Mouse (Mus musculus) left cerebral cortex, adult 2 months (tissue): ENCODE results near the gene Frat1. TPM values are rescaled to one million over a fixed set of nuclear protein-coding genes. Genes with fewer than 3 reads are reported as not detected.
"Not testable (repeated sequence)": the region's sequence is repeated elsewhere in the genome, so short reads cannot be mapped to it uniquely, and the experiment has no call there.

ENCODE experiments used
- DNase-seq, 2 experiments: peaks; one replicate each; pipeline ENCODE4 v3.0.0; 2021 to 2022; ENCODE audit warnings: low spot score in 2 of 2, mixed read lengths in 1 of 2; ENCODE audit errors: extremely low spot score in 1 of 2
- H3K27ac ChIP-seq: fragments of 200-600 bp; 2 replicates; pipeline ENCODE4 v1.8.1; 2022
- H3K4me3 ChIP-seq: fragments of 200-600 bp; 2 replicates; pipeline ENCODE4 v1.8.1; 2022
- CTCF ChIP-seq: fragments of 200-600 bp; IDR thresholded peaks from 2 replicates; pipeline ENCODE4 v1.8.1; 2022; ENCODE audit warnings: antibody characterized with exemption, mild to moderate bottlenecking, moderate library complexity
- intact Hi-C: fragments of 180-260 bp; cut with DNase I; formaldehyde crosslinking; loops from one replicate; pipeline ENCODE4 v1.15.1; 2025
- total RNA-seq, 2 experiments: library from RNA; stranded (reverse); gene quantifications; 2 replicates each; pipeline ENCODE4 v1.2.3; 2021

The Frat1 gene
- total RNA-seq, 2 experiments from 2014 or later: 14.5 to 17.7 TPM

DNA sequence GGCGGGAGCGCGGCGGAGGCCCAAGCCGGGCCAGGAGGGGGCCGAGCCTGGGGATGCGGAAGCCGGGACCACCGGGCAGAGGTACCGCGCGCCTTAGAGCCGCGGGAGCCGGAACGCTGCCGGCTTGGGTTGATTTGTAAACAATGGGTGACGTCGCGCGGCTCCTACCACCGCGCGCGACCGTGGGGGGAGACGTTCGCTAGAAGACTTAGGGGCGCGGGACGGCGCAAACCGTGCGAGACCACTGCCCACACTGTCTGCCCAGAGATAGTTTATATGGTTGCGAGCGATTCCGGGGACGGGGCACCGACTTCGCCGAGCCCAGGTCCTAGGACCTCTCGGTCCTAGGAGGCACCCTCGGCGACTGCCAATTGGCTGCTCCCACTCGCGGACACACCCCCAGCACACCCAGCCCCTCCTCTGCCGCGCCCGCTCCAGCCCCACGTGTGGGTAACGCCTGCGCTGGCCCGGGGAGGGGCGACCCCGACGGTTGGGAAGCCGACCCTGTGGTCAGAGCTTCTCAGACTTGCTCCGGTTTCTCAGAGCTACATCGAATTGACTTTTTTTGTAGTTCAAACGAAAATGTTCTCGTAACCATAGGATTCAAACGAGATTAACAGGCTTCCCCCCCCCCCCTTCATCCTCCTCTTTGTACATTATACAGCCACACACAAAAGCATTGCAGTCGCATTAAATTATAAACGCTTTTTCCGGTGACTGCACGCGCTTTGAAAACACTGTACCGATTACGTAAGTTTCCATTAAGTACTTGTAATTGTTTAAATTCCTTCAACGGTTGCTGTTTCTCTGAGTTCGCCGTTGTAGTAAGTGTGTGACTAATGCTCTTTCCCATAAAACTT lies 18.5 kb downstream of the Frat1 start, which contains the start of gene Frat2:
Gene Frat2, minus strand, starts transcription at position 141 of the 860 bp plus-strand sequence.
- peak; percentile 84 to 85 for DNase-seq
- no peak for TF ChIP-seq CTCF
- intact Hi-C loops: loop anchor here (2.0 to 5.0 kb wide), 3 partner anchors 17 to 71 kb away; partner anchors contain the start of gene Arhgap19
- Histone ChIP-seq H3K4me3 (peak within 1 kb of the TSS; percentile 54), H3K27ac (peak within 1 kb of the TSS; percentile 95)

DNA sequence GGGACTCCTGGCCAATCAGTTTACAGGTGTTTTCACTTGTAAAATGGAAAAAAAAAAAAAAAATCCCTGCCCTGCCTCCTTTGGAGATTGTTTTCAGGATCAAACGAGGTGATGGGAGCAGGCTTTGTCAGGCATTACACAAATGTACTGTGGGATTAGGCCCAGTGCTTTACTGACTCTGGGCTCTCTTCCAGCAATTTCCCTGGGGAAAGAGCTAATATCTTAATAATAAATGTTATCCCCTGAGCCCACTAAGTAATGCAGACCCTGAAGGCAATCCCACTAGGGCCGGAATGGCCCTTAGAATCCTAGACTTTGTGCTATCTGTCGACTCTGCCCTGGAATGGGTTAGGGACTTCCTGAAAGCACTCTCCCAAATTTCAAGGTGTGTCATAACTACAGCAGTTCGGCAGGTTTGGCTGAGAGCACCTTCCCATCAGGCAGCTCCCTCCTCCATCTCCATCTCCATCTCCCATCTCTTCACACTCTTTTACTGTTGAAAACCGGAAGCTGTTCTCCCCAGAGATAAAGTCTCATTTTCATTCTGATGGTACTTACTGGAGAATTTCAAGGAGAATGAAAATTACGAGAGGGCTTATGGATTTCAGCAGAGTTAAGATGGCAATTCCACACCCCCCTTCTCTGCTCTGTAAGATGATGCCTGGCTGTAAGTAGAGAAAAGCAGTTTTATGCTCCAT lies 20.4 kb downstream of the Frat1 start:
- no peak for DNase-seq
- intact Hi-C loops: no loop called here
- H3K27ac ChIP-seq: no peak overlapping the region
- TF ChIP-seq CTCF: no peak
- no peak overlapping the region for H3K4me3 ChIP-seq

DNA sequence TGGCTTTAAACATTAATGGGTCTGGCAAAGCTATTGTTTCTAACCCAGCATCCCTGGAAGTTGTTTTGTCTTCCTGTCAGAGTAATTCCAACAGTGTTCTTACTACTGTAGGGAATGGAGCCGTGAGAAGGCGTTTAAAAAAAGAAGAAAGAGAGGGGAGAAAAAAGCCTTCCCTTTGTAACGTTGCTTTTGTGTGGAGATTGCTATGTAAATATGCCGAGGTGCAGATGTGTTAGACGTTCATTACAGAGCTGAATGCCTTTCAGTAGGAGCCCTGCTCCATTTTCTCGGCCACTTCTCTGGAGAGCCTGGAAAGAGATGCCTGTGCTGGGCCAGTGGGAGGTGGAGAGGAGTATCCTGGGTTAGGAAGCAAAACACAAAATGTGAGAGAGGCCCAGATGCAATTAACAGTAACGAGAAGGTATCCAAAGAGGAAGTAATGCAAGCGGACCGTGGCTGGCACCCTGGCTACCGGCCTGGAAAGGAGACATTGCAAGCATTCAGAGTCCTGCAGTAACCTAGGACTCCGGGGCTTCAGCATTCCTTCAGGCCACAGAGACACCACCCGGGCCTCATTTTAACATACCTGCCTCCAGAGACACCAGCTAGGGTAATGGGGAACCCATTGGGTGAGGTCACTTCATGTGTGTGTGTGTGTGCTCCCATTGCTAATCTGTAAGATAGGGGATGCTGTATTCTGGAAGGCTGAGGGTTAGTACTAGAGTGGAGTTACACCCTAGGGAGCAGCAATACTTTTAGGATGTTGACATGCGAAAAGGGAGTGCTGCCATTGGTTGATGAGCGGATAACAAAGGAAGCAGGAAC lies 21.2 kb downstream of the Frat1 start:
- Histone ChIP-seq H3K27ac (no peak overlapping the region), H3K4me3 (no peak overlapping the region)
- intact Hi-C loops: no loop called here
- no peak for TF ChIP-seq CTCF
- DNase-seq: no peak

GRCm38 (mm10) chr19:41852423-41852822 lies 22.7 kb downstream of the Frat1 start:
- H3K27ac ChIP-seq: no peak overlapping the region
- DNase-seq: no peak
- intact Hi-C loops: no loop called here
- no peak overlapping the region for H3K4me3 ChIP-seq
- no peak for TF ChIP-seq CTCF

DNA sequence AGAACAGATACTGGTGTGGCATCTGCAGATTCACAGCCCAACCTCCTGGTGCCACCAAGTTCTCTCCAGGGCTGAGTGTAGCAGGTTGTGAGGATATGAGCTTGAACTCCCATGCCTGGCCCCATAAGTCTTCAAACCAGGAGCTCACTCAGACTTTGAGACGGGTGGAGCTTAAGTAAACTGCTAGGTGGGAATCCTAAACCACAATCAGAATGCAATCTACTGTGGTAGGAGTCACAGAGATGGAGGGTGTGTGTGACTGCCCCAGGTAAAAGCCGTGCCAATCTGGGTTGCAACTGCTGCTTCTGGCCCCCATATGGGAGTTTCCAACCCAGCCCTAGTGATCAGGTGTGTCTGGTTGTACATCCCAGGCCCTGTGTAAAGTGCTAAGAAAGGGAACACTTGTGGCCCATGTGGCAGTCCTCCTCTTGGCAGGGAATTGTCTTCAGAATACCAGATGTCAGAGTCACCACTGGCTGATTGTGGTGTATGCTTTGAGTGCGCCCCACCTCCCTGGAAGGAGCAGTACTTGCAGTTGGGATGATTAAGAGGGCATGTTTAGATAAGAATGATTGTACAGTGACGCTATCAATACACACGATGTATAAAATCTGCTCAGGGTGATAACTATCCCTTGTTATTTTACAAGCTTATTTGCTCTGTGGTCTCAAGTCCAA lies 27.5 kb downstream of the Frat1 start:
- no peak for DNase-seq
- intact Hi-C loops: no loop called here
- Histone ChIP-seq H3K4me3 (no peak overlapping the region), H3K27ac (no peak overlapping the region)
- no peak for TF ChIP-seq CTCF

DNA sequence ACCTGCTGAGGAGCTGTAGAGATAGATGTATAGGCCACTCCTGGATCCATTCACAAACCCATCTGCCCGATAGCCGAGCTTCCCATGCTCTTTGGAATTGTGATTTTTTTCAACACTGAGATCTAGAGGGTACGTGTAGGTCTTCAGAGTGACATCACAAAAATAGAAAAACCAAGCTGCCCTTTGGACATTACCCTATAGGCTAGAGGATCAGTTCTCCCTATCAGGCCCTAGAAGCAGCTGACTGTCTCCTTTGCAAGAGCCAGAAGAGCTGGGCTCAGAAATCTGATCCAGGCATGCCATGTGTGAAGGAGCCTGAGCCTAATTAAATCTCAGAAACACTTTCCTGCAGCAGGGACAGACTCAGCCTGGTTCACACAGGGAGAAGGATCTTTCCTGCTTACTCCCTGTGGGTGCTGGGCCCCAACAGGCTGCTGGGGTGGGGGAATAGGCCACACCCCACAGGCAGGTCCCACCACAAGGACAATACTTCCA lies 28.1 kb downstream of the Frat1 start:
- Histone ChIP-seq H3K4me3 (no peak overlapping the region), H3K27ac (no peak overlapping the region)
- intact Hi-C loops: no loop called here
- no peak for DNase-seq
- TF ChIP-seq CTCF: no peak

- Histone ChIP-seq H3K4me3 (no peak overlapping the region), H3K27ac (no peak overlapping the region)
- DNase-seq: no peak
- intact Hi-C loops: no loop called here
- no peak for TF ChIP-seq CTCF
Observed at GRCm38 (mm10) chr19:41866707-41867106, 36.9 kb downstream of the Frat1 start.

DNA sequence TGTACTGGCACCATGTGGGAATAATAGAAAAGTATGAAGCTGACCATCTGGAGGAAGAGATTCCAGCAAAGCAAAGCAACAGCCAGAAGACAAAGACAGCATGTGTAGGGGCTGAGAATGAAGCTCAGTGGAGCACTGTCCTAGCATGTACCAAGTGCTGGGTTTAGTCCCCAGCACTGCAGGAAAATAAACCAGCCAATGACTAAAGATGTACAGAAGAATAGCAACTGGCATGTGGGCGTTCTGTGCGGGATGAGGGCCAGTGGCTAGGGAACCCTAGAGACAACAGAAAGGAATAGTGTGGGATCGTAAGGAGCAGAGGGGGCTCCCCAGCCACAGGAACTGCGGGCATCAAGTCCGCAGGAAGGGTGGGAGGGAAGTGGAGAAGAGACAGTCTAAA lies 39.5 kb downstream of the Frat1 start:
- TF ChIP-seq CTCF: no peak
- intact Hi-C loops: no loop called here
- Histone ChIP-seq H3K27ac (peak overlapping the region; percentile 44), H3K4me3 (no peak overlapping the region)
- DNase-seq: peak in 1 of 2 experiments; percentile 38

DNA sequence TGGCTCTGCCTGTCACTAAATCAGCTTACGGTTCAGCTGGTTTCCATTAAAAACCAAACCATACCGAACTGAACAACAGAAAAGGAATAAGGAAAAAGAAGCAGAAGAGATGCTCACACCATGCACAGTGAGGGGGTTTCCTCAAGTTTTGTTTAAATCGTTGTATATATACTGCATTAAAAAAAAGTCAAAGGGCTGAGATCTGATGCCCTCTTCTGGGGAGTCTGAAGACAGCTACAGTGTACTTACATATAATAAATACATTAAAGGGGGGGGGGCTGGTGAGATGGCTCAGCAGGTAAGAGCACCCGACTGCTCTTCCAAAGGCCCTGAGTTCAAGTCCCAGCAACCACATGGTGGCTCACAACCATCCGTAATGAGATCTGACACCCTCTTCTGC lies 40.2 kb downstream of the Frat1 start:
- DNase-seq, intact Hi-C loops, H3K4me3 ChIP-seq: not testable (repeated sequence)
- H3K27ac ChIP-seq: peak overlapping the region; percentile 44

DNA sequence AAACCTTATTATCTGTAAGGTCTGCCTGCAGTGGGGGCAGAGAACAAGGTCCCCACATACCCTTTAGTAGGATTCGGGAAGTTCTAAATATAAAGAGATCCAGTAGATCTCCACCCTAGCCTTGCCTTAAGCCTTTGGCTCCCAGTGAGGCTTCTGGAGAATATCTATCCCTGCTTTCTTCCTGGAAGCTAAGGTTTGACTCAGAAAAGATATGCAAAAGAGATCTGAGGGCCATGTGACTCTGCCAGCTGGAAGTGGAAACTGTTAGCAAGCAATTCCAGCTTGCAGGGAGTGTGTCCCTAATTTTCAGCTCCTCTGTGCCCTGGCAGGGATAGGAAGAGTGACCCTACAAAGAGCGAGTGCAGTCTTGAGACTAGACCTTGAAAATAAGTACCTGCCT lies 42.5 kb downstream of the Frat1 start:
- no peak for TF ChIP-seq CTCF

DNA sequence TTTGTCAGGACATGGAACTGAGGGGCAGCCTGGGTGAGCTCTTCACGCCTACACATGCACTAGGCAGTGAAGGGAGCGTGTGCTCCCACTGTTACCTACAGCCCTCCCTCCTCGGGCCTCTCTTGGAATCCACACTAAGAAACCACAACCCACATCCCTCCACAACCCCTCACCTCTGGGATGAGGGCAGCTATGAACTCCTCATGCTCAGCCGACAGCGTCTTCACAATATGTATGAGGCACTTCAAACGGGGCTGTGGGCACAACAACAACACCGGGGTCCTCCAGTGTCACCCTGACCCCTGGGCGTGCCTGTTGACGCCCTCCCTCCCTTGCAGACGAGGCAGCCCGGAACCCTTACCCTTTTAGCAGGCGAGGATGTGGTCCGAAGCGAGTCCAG lies 44.6 kb downstream of the Frat1 start:
- intact Hi-C loops: no loop called here
- Histone ChIP-seq H3K4me3 (no peak overlapping the region), H3K27ac (no peak overlapping the region)
- no peak for DNase-seq
- no peak for TF ChIP-seq CTCF

More for the DNA sequence above, 42.5 kb downstream of the Frat1 start:
- H3K4me3 ChIP-seq: no peak overlapping the region
- peak overlapping the region; percentile 76 for H3K27ac ChIP-seq
- intact Hi-C loops: no loop called here
- no peak for DNase-seq
